Mouse (Mus musculus) E14TG2a.4 (cell line): ENCODE measurements around the gene Scly.

ENCODE experiments used
- CTCF ChIP-seq: conservative IDR thresholded peaks from 2 replicates; pipeline ENCODE4 v1.5.1; 2014; ENCODE audit warnings: low read length
- POU5F1 ChIP-seq: IDR thresholded peaks from 2 replicates; pipeline ENCODE4 v1.6.1; 2014; ENCODE audit warnings: low read length, borderline replicate concordance

- TF ChIP-seq CTCF (peak; percentile 88), POU5F1 (no peak)
These were observed 48.8 kb downstream of the Scly start for GRCm38 (mm10) chr1:91346892-91347291.
